8 mouse cellular contexts compared by ENCODE assay signal in the genomic region with DNA sequence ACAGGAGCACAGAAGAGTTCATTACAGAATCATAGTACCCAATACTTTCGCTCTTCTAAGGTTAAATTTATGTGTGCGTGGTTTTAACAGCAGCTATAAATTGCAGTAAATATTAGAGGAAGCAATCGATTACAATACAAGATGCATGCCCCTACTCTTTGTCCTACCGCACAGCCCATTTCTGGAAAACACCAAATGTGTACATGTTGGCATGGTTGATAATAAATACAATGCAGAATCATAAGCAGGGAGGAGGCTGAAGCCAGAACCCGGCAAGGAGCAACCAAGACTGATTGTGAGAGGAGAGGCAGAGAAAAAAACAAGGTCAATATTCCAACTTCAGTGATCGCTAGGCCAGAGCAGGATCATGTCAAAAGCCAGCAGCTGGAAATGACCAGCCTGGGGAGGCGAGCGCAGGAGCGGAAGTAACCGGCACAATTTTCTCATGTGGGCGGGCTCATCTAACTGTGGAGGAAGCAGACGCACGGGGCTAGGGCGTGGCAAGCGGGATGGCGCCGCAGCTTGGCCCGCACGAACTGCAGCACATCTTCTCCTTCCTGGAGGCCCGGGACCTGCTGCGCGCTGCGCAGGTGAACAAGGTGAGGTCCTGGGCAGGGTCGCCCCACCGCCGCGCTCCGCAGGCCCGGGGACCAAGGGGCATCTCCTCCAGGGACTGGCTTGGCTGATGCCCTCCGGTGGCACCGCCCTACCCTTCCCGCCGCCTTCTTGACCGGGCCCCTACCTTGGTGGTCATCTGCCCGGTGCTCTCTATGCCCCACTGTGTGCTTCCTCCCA. TPM values are rescaled to one million over a fixed set of nuclear protein-coding genes. Genes with fewer than 3 reads are reported as not detected.
DNase-seq lines count a peak whose midpoint lies in the region; ATAC-seq and TF ChIP-seq lines count a peak whose summit lies in the region.

Gene Fbxw17, plus strand, starts transcription at position 476 of the 795 bp plus-strand sequence.

- DNase-seq in c-Kit-positive CD71-negative TER-119-negative erythroid progenitor cells, embryonic 14.5 days (ENCODE audit: low read depth), result peak; percentile 52
- peak; percentile 81 to 86 for DNase-seq in heart, postnatal 10 days
- peak; percentile 46 for DNase-seq in large intestine, adult 2 months (ENCODE audit: low read depth, low spot score)
- peak; percentile 72 for DNase-seq in liver, postnatal 0 days
- DNase-seq in testis, postnatal 10 days (ENCODE audit: low spot score), result peak; percentile 83

- intact Hi-C loops in heart, postnatal 10 days (cut with DNase I), result no loop called here

- peaks cover 13% of the 10 kb centered on the region for H3K36me3 ChIP-seq in forebrain, embryonic 13.5 days (ENCODE audit: poor library complexity, severe bottlenecking)
- H3K36me3 ChIP-seq in liver, postnatal 0 days (replicated peaks; ENCODE audit: insufficient read depth, low read length), result no peaks in the 10 kb centered on the region
- H3K36me3 ChIP-seq in neural tube, embryonic 14.5 days (ENCODE audit: control insufficient read depth, insufficient read depth, low read length), result peaks cover 12% of the 10 kb centered on the region; the same call in 1 of the 2 replicates

- peaks cover 11% of the 10 kb centered on the region for H3K4me1 ChIP-seq in forebrain, embryonic 13.5 days
- peaks cover 13% of the 10 kb centered on the region for H3K4me1 ChIP-seq in liver, postnatal 0 days (ENCODE audit: insufficient read depth)
- peaks cover 11% of the 10 kb centered on the region; the same call in 1 of the 2 replicates for H3K4me1 ChIP-seq in neural tube, embryonic 14.5 days (ENCODE audit: control insufficient read depth, insufficient read depth, low read length)

- H3K4me3 ChIP-seq in forebrain, embryonic 13.5 days, result peak within 1 kb of the TSS; percentile 77
- peak within 1 kb of the TSS; percentile 72 for H3K4me3 ChIP-seq in liver, postnatal 0 days (ENCODE audit: low read depth, low read length)
- H3K4me3 ChIP-seq in neural tube, embryonic 14.5 days (ENCODE audit: low read depth, low read length), result peak within 1 kb of the TSS; percentile 69

- H3K4me2 ChIP-seq in forebrain, embryonic 13.5 days, result peak within 1 kb of the TSS; percentile 74
- peak within 1 kb of the TSS; percentile 84 for H3K4me2 ChIP-seq in liver, postnatal 0 days (ENCODE audit: low read depth, low read length)
- H3K4me2 ChIP-seq in neural tube, embryonic 14.5 days (ENCODE audit: low read depth, low read length), result peak within 1 kb of the TSS; percentile 62

- no peak within 1 kb of the TSS for H3K27ac ChIP-seq in forebrain, embryonic 13.5 days
- no peak within 1 kb of the TSS for H3K27ac ChIP-seq in liver, postnatal 0 days (ENCODE audit: low read depth)
- H3K27ac ChIP-seq in neural tube, embryonic 14.5 days (ENCODE audit: low read depth, low read length), result peak within 1 kb of the TSS; percentile 44; the same call in 1 of the 2 replicates

- no peak for TF ChIP-seq CTCF in liver, postnatal 0 days (IDR thresholded peaks at IDR 0.05; ENCODE audit: low read depth)

- no peaks in the 10 kb centered on the region for H3K27me3 ChIP-seq in forebrain, embryonic 13.5 days
- no peaks in the 10 kb centered on the region for H3K27me3 ChIP-seq in liver, postnatal 0 days (ENCODE audit: insufficient read depth, low read length)
- no peaks in the 10 kb centered on the region for H3K27me3 ChIP-seq in neural tube, embryonic 14.5 days (ENCODE audit: control insufficient read depth, insufficient read depth, low read length)

- H3K9me3 ChIP-seq in forebrain, embryonic 13.5 days (replicated peaks), result no peaks in the 10 kb centered on the region
- no peaks in the 10 kb centered on the region for H3K9me3 ChIP-seq in liver, postnatal 0 days (ENCODE audit: low read length)
- no peaks in the 10 kb centered on the region for H3K9me3 ChIP-seq in neural tube, embryonic 14.5 days (ENCODE audit: control insufficient read depth, low read length)

- peak within 1 kb of the TSS; percentile 88 for H3K9ac ChIP-seq in forebrain, embryonic 13.5 days
- peak within 1 kb of the TSS; percentile 68 for H3K9ac ChIP-seq in liver, postnatal 0 days (replicated peaks)
- peak within 1 kb of the TSS; percentile 77 for H3K9ac ChIP-seq in neural tube, embryonic 14.5 days (replicated peaks; ENCODE audit: low read depth, low read length)

- TF ChIP-seq EP300 in liver, postnatal 0 days (IDR thresholded peaks at IDR 0.05; ENCODE audit: low read depth), result no peak

- 11% methylated on average over 35 of the region's 35 CpGs for WGBS in forebrain, embryonic 13.5 days
- WGBS in large intestine, adult 2 months, result 9% methylated on average over 35 of the region's 35 CpGs
- WGBS in liver, postnatal 0 days (ENCODE audit: insufficient replicate concordance), result 11% methylated on average over 32 of the region's 35 CpGs
- 12% methylated on average over 31 of the region's 35 CpGs for WGBS in neural tube, embryonic 14.5 days

- peak; percentile 97 for ATAC-seq in CD4-positive, CD25-positive, alpha-beta regulatory T cell, adult 4 months
- ATAC-seq in forebrain, embryonic 13.5 days, result peak; percentile 99
- ATAC-seq in liver, postnatal 0 days, result peak; percentile 85
- peak; percentile 98 for ATAC-seq in neural tube, embryonic 14.5 days (ENCODE audit: low read depth)

RNA-seq across cellular contexts. Expression of gene Fbxw17, which starts in this region (rescaled TPM):
- polyA plus RNA-seq in CD4-positive, CD25-positive, alpha-beta regulatory T cell, adult 4 months (2017; shearing (Covaris generic)), result 10 to 100 TPM; 24.7 to 43.6 TPM
- 25.1 and 30.3 TPM in 2 replicates for polyA plus RNA-seq in forebrain, embryonic 13.5 days (2015; fragmentation: Nextera tagmentation; extraction: Ambion mirVana)
- total RNA-seq in heart, postnatal 10 days (2021), result 10 to 100 TPM; 12.2 to 12.8 TPM
- 20.4 and 20.7 TPM in 2 replicates for polyA plus RNA-seq in large intestine, adult 2 months (2012; rRNA removed)
- 3.6 and 4.0 TPM in 2 replicates for polyA plus RNA-seq in liver, postnatal 0 days (2015; fragmentation: Nextera tagmentation; extraction: Ambion mirVana)
- polyA plus RNA-seq in neural tube, embryonic 14.5 days (2014; fragmentation: Nextera tagmentation; extraction: Ambion mirVana), result 30.7 and 37.8 TPM in 2 replicates
